Mouse (Mus musculus) cerebellum, adult 2 months (tissue): ENCODE data around the gene Serpine3.

ENCODE experiments used
- CTCF ChIP-seq: fragments of 200-500 bp; IDR thresholded peaks from 2 replicates; pipeline ENCODE4 v1.5.1; 2011; ENCODE audit warnings: low read depth, mild to moderate bottlenecking, control low read depth, low read length, moderate library complexity, borderline replicate concordance; ENCODE audit not compliant: insufficient read depth
- POLR2A ChIP-seq: fragments of 200-500 bp; IDR thresholded peaks from 2 replicates; pipeline ENCODE4 v1.6.1; 2011; ENCODE audit warnings: low read length, control low read depth, borderline replicate concordance; ENCODE audit not compliant: insufficient read depth

DNA sequence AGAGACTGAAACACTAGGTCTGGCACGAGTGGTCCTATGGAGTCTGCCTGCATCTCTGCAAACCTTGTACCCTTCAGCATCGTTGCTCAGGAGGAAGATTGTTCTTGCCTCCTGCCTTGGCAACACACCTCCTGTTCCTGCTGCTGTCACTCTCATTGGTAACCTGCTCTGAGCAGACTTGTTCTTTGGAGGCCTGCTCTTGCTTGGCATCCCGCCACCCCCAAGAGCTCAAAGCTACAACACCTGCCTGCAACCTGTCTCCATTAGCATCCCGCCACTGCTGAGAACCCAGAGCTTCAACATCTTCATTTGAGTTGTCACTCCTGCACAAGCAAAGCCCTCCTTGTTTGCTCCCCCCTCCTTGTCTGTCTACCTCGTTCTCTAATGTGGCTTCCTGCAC lies 35.5 kb upstream of the Serpine3 start:
- TF ChIP-seq CTCF: no peak
- no peak for TF ChIP-seq POLR2A
